Mouse (Mus musculus) intestine, embryonic 16.5 days (tissue): Measurements from ENCODE around the gene Zzz3. TPM values are rescaled to one million over a fixed set of nuclear protein-coding genes. Genes with fewer than 3 reads are reported as not detected.

Source experiments
- ATAC-seq: fragments of 200-750 bp; cut with Nextera tagmentation; 2 replicates; pipeline ENCODE4 v1.8.0; 2017; ENCODE audit warnings: moderate TSS enrichment, moderate library complexity
- H3K27ac ChIP-seq: fragments of 300-500 bp; sonication (generic); 2 replicates; pipeline ENCODE4 v1.5.1; 2014; ENCODE audit warnings: mild to moderate bottlenecking, low read length
- H3K27me3 ChIP-seq: fragments of 300-500 bp; sonication (generic); replicated peaks from 2 replicates; pipeline ENCODE4 v1.6.1; 2014; ENCODE audit warnings: low read length, control low read depth, mixed read lengths; ENCODE audit not compliant: control insufficient read depth, insufficient read depth
- H3K36me3 ChIP-seq: fragments of 300-500 bp; sonication (generic); 2 replicates; pipeline ENCODE4 v1.6.1; 2014; ENCODE audit warnings: low read length, control low read depth; ENCODE audit not compliant: control insufficient read depth, insufficient read depth
- H3K4me1 ChIP-seq: fragments of 300-500 bp; sonication (generic); 2 replicates; pipeline ENCODE4 v1.6.1; 2014; ENCODE audit warnings: low read length, control low read depth, mixed read lengths; ENCODE audit not compliant: control insufficient read depth, insufficient read depth
- H3K4me2 ChIP-seq: fragments of 300-500 bp; sonication (generic); 2 replicates; pipeline ENCODE4 v1.6.1; 2014; ENCODE audit warnings: low read depth, low read length, control low read depth
- H3K4me3 ChIP-seq: fragments of 300-500 bp; sonication (generic); 2 replicates; pipeline ENCODE4 v1.5.1; 2014; ENCODE audit warnings: mild to moderate bottlenecking, low read length
- H3K9ac ChIP-seq: fragments of 300-500 bp; sonication (generic); 2 replicates; pipeline ENCODE4 v1.6.1; 2014; ENCODE audit warnings: low read depth, low read length
- H3K9me3 ChIP-seq: fragments of 300-500 bp; sonication (generic); 2 replicates; pipeline ENCODE4 v1.6.1; 2016; ENCODE audit warnings: low read length, control low read depth; ENCODE audit not compliant: control insufficient read depth
- WGBS: fragments of 180-500 bp; shearing (Covaris S2); extraction: QIAGEN DNeasy Blood & Tissue Kit; methylation state at CpG from one replicate; pipeline ENCODE4 v1.1.7; 2014; 5-methylcytosine and 5-hydroxymethylcytosine counted together
- polyA plus RNA-seq: library from polyadenylated mRNA; unstranded; fragments of >200 nt; fragmentation: Nextera tagmentation; extraction: Ambion mirVana; gene quantifications from 2 replicates; pipeline ENCODE4 v1.2.1, GENCODE M21; 2015

Gene Zzz3
- polyA plus RNA-seq, 1 experiment from 2014 or later = 30.7 TPM

GRCm38 (mm10) chr3:152494667-152495360 is 99.5 kb downstream of the Zzz3 start:
- no peak overlapping the region for H3K27ac ChIP-seq
- no peaks in the 10 kb centered on the region for H3K27me3 ChIP-seq
- 59% methylated on average over 12 of the region's 12 CpGs for WGBS
- H3K4me2 ChIP-seq = no peak overlapping the region
- no peaks in the 10 kb centered on the region for H3K9me3 ChIP-seq
- H3K9ac ChIP-seq = no peak overlapping the region
- ATAC-seq = no peak; the same call in 1 of the 2 replicates
- no peak overlapping the region for H3K4me3 ChIP-seq
- 0 out of 2 replicates have a peak, but pooled peaks cover 7% of the 10 kb centered on the region for H3K4me1 ChIP-seq
- no peaks in the 10 kb centered on the region for H3K36me3 ChIP-seq

- Histone ChIP-seq H3K4me3 (no peak overlapping the region), H3K27ac (no peak overlapping the region), H3K4me1 (0 out of 2 replicates have a peak, but pooled peaks cover 7% of the 10 kb centered on the region), H3K36me3 (no peaks in the 10 kb centered on the region), H3K9me3 (no peaks in the 10 kb centered on the region), H3K9ac (no peak overlapping the region), H3K27me3 (no peaks in the 10 kb centered on the region), H3K4me2 (no peak overlapping the region)
- ATAC-seq = no peak
- WGBS = 83% methylated on average over 8 of the region's 8 CpGs
Measured at GRCm38 (mm10) chr3:152495415-152495898, 100.2 kb downstream of the Zzz3 start.

GRCm38 (mm10) chr3:152497084-152497483 is 101.8 kb downstream of the Zzz3 start:
- Histone ChIP-seq H3K27me3 (no peaks in the 10 kb centered on the region), H3K27ac (no peak overlapping the region), H3K4me2 (no peak overlapping the region), H3K9ac (no peak overlapping the region), H3K9me3 (no peaks in the 10 kb centered on the region), H3K4me1 (0 out of 2 replicates have a peak, but pooled peaks cover 7% of the 10 kb centered on the region), H3K4me3 (no peak overlapping the region), H3K36me3 (no peaks in the 10 kb centered on the region)
- ATAC-seq = no peak
- WGBS = 72% methylated on average over 7 of the region's 7 CpGs

- 82% methylated on average over 2 of the region's 2 CpGs for WGBS
- ATAC-seq = peak; percentile 55; the same call in 1 of the 2 replicates
Measured at GRCm38 (mm10) chr3:152497842-152498241, 102.6 kb downstream of the Zzz3 start.

GRCm38 (mm10) chr3:152498968-152499696 is 103.9 kb downstream of the Zzz3 start:
- H3K4me1 ChIP-seq = no peaks in the 10 kb centered on the region
- WGBS = 89% methylated on average over 2 of the region's 2 CpGs

More at GRCm38 (mm10) chr3:152497842-152498241, 102.6 kb downstream of the Zzz3 start:
- H3K27me3 ChIP-seq = no peaks in the 10 kb centered on the region
- H3K4me3 ChIP-seq = no peak overlapping the region
- no peaks in the 10 kb centered on the region for H3K36me3 ChIP-seq
- no peak overlapping the region for H3K9ac ChIP-seq
- no peaks in the 10 kb centered on the region for H3K9me3 ChIP-seq
- no peak overlapping the region for H3K27ac ChIP-seq
- H3K4me1 ChIP-seq = 0 out of 2 replicates have a peak, but pooled peaks cover 4% of the 10 kb centered on the region
- H3K4me2 ChIP-seq = no peak overlapping the region

GRCm38 (mm10) chr3:152507900-152508299 is 112.6 kb downstream of the Zzz3 start:
- 72% methylated on average over 8 of the region's 8 CpGs for WGBS

More at GRCm38 (mm10) chr3:152498968-152499696, 103.9 kb downstream of the Zzz3 start:
- H3K4me3 ChIP-seq = no peak overlapping the region
- no peak overlapping the region for H3K4me2 ChIP-seq
- H3K9me3 ChIP-seq = no peaks in the 10 kb centered on the region
- no peak for ATAC-seq
- H3K9ac ChIP-seq = no peak overlapping the region
- no peaks in the 10 kb centered on the region for H3K27me3 ChIP-seq
- no peak overlapping the region for H3K27ac ChIP-seq
- H3K36me3 ChIP-seq = no peaks in the 10 kb centered on the region

GRCm38 (mm10) chr3:152508419-152508993 is 113.2 kb downstream of the Zzz3 start:
- H3K4me3 ChIP-seq = no peak overlapping the region
- no peak for ATAC-seq
- no peak overlapping the region for H3K9ac ChIP-seq
- H3K9me3 ChIP-seq = no peaks in the 10 kb centered on the region
- H3K27ac ChIP-seq = no peak overlapping the region
- no peaks in the 10 kb centered on the region for H3K4me1 ChIP-seq
- 85% methylated on average over 12 of the region's 12 CpGs for WGBS
- H3K36me3 ChIP-seq = no peaks in the 10 kb centered on the region
- H3K4me2 ChIP-seq = no peak overlapping the region
- H3K27me3 ChIP-seq = no peaks in the 10 kb centered on the region

More at GRCm38 (mm10) chr3:152507900-152508299, 112.6 kb downstream of the Zzz3 start:
- H3K9me3 ChIP-seq = no peaks in the 10 kb centered on the region
- H3K27me3 ChIP-seq = no peaks in the 10 kb centered on the region
- no peaks in the 10 kb centered on the region for H3K4me1 ChIP-seq
- no peak overlapping the region for H3K4me3 ChIP-seq
- no peak for ATAC-seq
- H3K9ac ChIP-seq = no peak overlapping the region
- no peak overlapping the region for H3K27ac ChIP-seq
- H3K4me2 ChIP-seq = no peak overlapping the region
- H3K36me3 ChIP-seq = no peaks in the 10 kb centered on the region

- no peaks in the 10 kb centered on the region for H3K4me1 ChIP-seq
- H3K27me3 ChIP-seq = no peaks in the 10 kb centered on the region
- no peak overlapping the region for H3K4me2 ChIP-seq
- ATAC-seq = no peak
- H3K27ac ChIP-seq = no peak overlapping the region
- 81% methylated on average over 7 of the region's 7 CpGs for WGBS
- no peak overlapping the region for H3K4me3 ChIP-seq
- H3K9me3 ChIP-seq = no peaks in the 10 kb centered on the region
- H3K9ac ChIP-seq = no peak overlapping the region
- no peaks in the 10 kb centered on the region for H3K36me3 ChIP-seq
Measured at GRCm38 (mm10) chr3:152509268-152509667, 114.0 kb downstream of the Zzz3 start.
